Mouse (Mus musculus) gastrocnemius, postnatal 36 days (tissue): ENCODE data around the gene Gm5134. TPM values are rescaled to one million over a fixed set of nuclear protein-coding genes. Genes with fewer than 3 reads are reported as not detected.

ENCODE experiments used
- DNase-seq, 2 experiments: peaks; one replicate each; pipeline ENCODE4 v3.0.0; 2022
- intact Hi-C: fragments of 180-260 bp; cut with DNase I; formaldehyde crosslinking; loops from one replicate; pipeline ENCODE4 v1.15.1; 2025
- microRNA-seq, 2 experiments: library from miRNA; unstranded; fragments of <30 nt; microRNA quantifications; one replicate each; pipeline ENCODE4 v1.2.0; 2021
- total RNA-seq, 2 experiments: library from RNA; stranded (reverse); gene quantifications; 2 replicates each; pipeline ENCODE4 v1.2.3; 2021

The Gm5134 gene
- total RNA-seq, 2 experiments from 2014 or later = not detected

DNA sequence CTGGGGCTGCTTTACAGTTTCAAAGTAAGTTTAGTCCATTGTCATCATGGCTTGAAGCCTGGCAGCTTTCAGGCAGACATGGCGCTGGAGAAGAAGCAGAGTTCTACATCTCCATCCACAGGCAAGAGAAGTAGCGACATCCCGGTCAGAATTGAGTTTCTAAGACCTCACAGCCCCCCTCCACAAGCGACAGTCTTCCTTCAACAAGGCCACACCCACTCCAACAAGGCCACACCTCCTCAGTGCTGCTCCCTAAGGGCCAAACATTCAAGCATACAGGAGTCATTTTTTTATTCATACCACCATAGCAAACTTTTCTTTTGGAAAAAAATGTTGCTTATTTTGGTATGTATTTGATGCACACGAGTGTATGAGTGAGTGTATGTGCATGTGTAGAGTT is 76.2 kb downstream of the Gm5134 start:
- no peak for DNase-seq
- intact Hi-C loops = no loop called here

DNA sequence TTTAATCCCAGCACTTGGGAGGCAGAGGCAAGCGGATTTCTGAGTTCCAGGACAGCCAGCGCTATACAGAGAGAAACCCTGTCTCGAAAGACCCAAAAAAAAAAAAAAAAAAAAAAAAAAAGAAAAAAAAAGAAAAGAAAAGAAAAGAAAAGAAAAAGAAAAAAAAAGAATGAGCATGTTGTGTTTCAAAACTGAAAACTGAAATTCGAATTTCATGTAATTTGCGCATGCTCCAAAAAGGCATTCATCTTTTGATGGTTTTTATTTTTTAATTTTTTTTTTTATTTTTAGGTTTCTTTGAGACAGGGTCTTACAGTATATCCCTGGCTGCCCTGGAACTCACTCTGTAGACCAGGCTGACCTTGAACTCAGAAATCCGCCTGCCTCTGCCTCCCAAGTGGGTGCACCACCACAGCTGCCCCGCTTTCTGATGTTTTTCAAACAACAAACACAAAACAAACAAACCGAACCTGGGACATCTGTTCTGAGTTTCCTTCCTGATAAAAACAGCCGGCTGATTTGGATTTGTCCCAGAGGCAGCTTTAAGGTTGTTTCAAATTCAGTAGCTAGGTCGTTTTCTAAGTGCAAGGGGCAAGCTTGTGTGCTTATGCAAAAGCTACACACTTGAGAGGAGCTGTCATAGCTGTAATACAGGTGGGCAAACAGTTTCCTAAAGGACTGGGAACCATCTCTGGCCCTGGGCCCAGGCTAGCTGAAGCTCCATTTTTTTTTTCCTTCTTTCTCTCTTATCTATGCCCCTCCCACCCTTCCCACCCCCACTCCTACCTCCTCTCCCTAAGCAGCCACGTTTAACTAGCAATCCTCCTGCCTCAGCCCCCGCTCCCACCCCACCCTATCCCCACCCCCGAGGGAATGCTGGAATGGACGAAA is 77.4 kb downstream of the Gm5134 start:
- intact Hi-C loops = no loop called here

DNA sequence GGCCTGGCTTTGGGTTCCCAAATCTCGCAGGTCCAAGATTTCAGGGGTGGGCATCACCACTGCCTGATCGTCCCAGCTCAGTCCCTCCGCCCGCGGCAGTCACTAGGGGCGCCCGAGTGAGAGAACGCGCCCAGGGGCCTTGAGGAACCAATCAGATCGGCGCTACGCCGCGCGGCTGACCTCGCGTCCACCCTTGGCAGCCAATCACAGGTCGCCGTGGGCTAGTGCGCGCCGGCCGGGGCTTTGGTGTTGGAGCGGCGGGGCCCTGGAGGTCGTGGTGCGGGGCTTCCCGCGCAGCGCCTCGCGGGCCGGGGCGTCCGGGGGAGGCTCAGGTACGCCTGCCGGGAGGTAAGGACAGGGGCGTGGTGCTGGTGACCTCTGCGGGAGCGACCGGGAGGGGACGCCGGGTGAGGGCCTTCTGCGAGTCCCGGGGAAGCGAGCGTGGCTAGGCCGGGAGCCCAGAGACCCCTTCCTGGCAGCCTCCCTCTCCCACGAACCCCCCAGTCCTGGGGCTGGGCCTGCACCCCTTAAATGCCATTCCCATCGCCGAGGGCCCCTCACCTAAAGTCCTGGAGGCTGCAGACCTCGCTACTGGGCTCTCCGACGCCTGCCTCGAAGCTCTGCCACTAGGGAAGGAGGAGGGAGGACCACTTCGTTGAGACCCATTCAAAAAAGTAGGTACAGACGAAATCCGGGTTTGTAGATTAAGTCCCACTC is 78.2 kb downstream of the Gm5134 start, which contains the start of gene Zfp280b:
Gene Zfp280b (plus strand): TSS at position 249 of the 717 bp plus-strand sequence.
- intact Hi-C loops = no loop called here
- DNase-seq = peak; percentile 88 to 91

More for the DNA sequence above, 77.4 kb downstream of the Gm5134 start:
- DNase-seq = no peak

GRCm38 (mm10) chr10:76033119-76033455 is 78.8 kb downstream of the Gm5134 start:
- intact Hi-C loops = no loop called here
- DNase-seq = no peak

GRCm38 (mm10) chr10:76034001-76034600 is 79.8 kb downstream of the Gm5134 start:
- intact Hi-C loops = no loop called here
- no peak for DNase-seq

- no peak for DNase-seq
- intact Hi-C loops = no loop called here
Observed at GRCm38 (mm10) chr10:76035277-76035676, 81.0 kb downstream of the Gm5134 start.

DNA sequence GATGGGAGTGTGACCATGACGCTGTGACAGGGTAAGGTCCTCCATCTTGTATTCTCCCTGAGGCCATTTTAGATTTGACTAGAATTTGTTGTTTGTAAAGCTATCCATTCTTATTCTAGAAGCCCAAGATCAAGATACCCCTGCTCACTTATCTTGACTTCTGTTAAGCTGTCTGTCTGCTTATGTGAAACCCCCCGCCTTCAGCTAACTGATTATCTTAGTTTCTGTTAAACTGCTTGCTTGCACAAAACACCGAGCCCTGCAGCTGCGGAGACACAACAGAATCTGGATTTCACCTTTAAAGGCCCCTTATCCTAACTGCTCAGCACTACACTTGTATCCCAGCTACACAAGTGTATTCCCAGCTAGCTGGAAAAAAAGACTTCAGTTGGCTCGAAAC is 82.6 kb downstream of the Gm5134 start:
- no peak for DNase-seq
- intact Hi-C loops = no loop called here

GRCm38 (mm10) chr10:76045343-76045742 is 91.0 kb downstream of the Gm5134 start:
- intact Hi-C loops = no loop called here
- no peak for DNase-seq

DNA sequence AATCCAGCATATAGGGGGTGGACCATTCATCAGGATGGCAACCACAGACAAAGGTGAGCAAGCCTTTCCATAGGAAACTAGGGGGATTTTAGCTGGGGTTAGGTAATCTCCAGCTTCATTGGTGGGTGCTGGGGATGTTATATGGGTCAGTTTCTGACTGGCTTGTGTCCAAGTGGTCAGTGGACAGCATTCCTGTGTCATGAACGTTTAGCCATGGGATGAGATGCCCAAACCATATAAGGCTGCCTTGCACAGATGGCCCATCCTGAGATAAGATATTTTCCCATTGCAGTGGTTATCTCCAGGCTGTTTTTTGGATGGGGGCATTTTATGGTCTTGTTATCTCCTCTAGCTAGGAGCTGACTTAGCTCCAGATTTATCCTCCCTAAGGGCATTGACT is 92.4 kb downstream of the Gm5134 start:
- DNase-seq = no peak
- intact Hi-C loops = no loop called here

- intact Hi-C loops = no loop called here
- no peak for DNase-seq
Observed at GRCm38 (mm10) chr10:76047182-76047869, 93.0 kb downstream of the Gm5134 start.

GRCm38 (mm10) chr10:76048967-76049366 is 94.7 kb downstream of the Gm5134 start:
- intact Hi-C loops = no loop called here
- no peak for DNase-seq

GRCm38 (mm10) chr10:76051860-76052259 is 97.5 kb downstream of the Gm5134 start:
- intact Hi-C loops = no loop called here
- DNase-seq = no peak

Small RNA genes lying within 50 kb of the gene (microRNA-seq; reads per million reads assigned to microRNA genes)
- 0 reads per million in 2 experiments for gene Mir6409

Other genes with a start within 250 kb of the Gm5134 start
- gene Cabin1, start 190.2 kb upstream of the Gm5134 start, total RNA-seq = 1 to 10 TPM; 7.3 to 8.7 TPM
- gene Ddt, start 181.1 kb upstream of the Gm5134 start, total RNA-seq = 10 to 100 TPM; 28.5 to 41.7 TPM
- gene Gm20441, start 173.6 kb upstream of the Gm5134 start, total RNA-seq = not detected
- 1 to 10 TPM; 3.3 to 3.5 TPM for gene Gstt3, start 173.1 kb upstream of the Gm5134 start, total RNA-seq
- gene Gstt1, start 155.9 kb upstream of the Gm5134 start, total RNA-seq = 1 to 10 TPM; 4.4 to 5.6 TPM
- gene Gstt4, start 132.0 kb upstream of the Gm5134 start, total RNA-seq = not detected
- gene Gstt2, start 117.1 kb upstream of the Gm5134 start, total RNA-seq = 1 to 10 TPM; 3.6 to 4.7 TPM
- gene Mif, start 94.3 kb upstream of the Gm5134 start, total RNA-seq = 100 to 1,000 TPM; 135 to 144 TPM
- not detected for gene Derl3, start 61.1 kb upstream of the Gm5134 start, total RNA-seq
- 10 to 100 TPM; 10.8 to 12.2 TPM for gene Smarcb1, start 32.9 kb upstream of the Gm5134 start, total RNA-seq
- gene Chchd10, start 21.4 kb upstream of the Gm5134 start, total RNA-seq = 1,000 to 10,000 TPM; 1,320 to 1,585 TPM
- gene Mmp11, start 18.0 kb upstream of the Gm5134 start, total RNA-seq = 1 to 10 TPM; 2.1 to 2.3 TPM
- gene Gm867, start 13.8 kb upstream of the Gm5134 start, total RNA-seq = not detected
- not detected for gene Vpreb3, start 11.5 kb upstream of the Gm5134 start, total RNA-seq
- gene Zfp280b, start 78.1 kb downstream of the Gm5134 start, total RNA-seq = 1 to 10 TPM; 6.5 to 7.4 TPM
- not detected for gene Slc5a4b, start 156.4 kb downstream of the Gm5134 start, total RNA-seq
- not detected for gene Slc5a4a, start 192.9 kb downstream of the Gm5134 start, total RNA-seq